ENCODE assay signal across 8 mouse cellular contexts in genomic region chr4:152008148-152008500, GRCm38 (mm10). TPM values are rescaled to one million over a fixed set of nuclear protein-coding genes. Genes with fewer than 3 reads are reported as not detected.
DNase-seq lines count a peak whose midpoint lies in the region; ATAC-seq lines count a peak whose summit lies in the region.

No protein-coding gene starts in this region.

- 1% methylated on average over 14 of the region's 14 CpGs for WGBS in neural tube, embryonic 11.5 days
- under 1% methylated on average over 14 of the region's 14 CpGs for WGBS in forebrain, embryonic 13.5 days
- under 1% methylated on average over 14 of the region's 14 CpGs for WGBS in kidney, embryonic 15.5 days
- WGBS in midbrain, embryonic 16.5 days = 1% methylated on average over 14 of the region's 14 CpGs

- no peak overlapping the region for H3K9ac ChIP-seq in neural tube, embryonic 11.5 days (ENCODE audit: low read length)
- H3K9ac ChIP-seq in forebrain, embryonic 13.5 days = no peak overlapping the region
- H3K9ac ChIP-seq in kidney, embryonic 15.5 days = peak overlapping the region; percentile 67
- H3K9ac ChIP-seq in midbrain, embryonic 16.5 days (ENCODE audit: low read depth, low read length) = peak overlapping the region; percentile 73

- peak overlapping the region; percentile 100 for H3K4me2 ChIP-seq in neural tube, embryonic 11.5 days (ENCODE audit: low read depth)
- H3K4me2 ChIP-seq in forebrain, embryonic 13.5 days = peak overlapping the region; percentile 99
- H3K4me2 ChIP-seq in kidney, embryonic 15.5 days = peak overlapping the region; percentile 94
- peak overlapping the region; percentile 99 for H3K4me2 ChIP-seq in midbrain, embryonic 16.5 days (ENCODE audit: low read length)

- no peaks in the 10 kb centered on the region for H3K9me3 ChIP-seq in neural tube, embryonic 11.5 days (ENCODE audit: control insufficient read depth, low read length)
- no peaks in the 10 kb centered on the region for H3K9me3 ChIP-seq in forebrain, embryonic 13.5 days (replicated peaks)
- H3K9me3 ChIP-seq in kidney, embryonic 15.5 days (replicated peaks) = no peaks in the 10 kb centered on the region
- H3K9me3 ChIP-seq in midbrain, embryonic 16.5 days (replicated peaks; ENCODE audit: control insufficient read depth, low read length, poor library complexity, severe bottlenecking) = no peaks in the 10 kb centered on the region

- no peaks in the 10 kb centered on the region for H3K36me3 ChIP-seq in neural tube, embryonic 11.5 days (ENCODE audit: control insufficient read depth, insufficient read depth, low read length)
- no peaks in the 10 kb centered on the region for H3K36me3 ChIP-seq in forebrain, embryonic 13.5 days (ENCODE audit: poor library complexity, severe bottlenecking)
- H3K36me3 ChIP-seq in kidney, embryonic 15.5 days = peaks cover 11% of the 10 kb centered on the region
- H3K36me3 ChIP-seq in midbrain, embryonic 16.5 days (ENCODE audit: control insufficient read depth, insufficient read depth, low read length) = no peaks in the 10 kb centered on the region

- H3K27me3 ChIP-seq in neural tube, embryonic 11.5 days (ENCODE audit: control insufficient read depth, insufficient read depth, low read length) = peaks cover 16% of the 10 kb centered on the region
- H3K27me3 ChIP-seq in forebrain, embryonic 13.5 days = peaks cover 46% of the 10 kb centered on the region
- no peaks in the 10 kb centered on the region for H3K27me3 ChIP-seq in kidney, embryonic 15.5 days
- H3K27me3 ChIP-seq in midbrain, embryonic 16.5 days (ENCODE audit: control insufficient read depth, insufficient read depth, low read depth, low read length) = peaks cover 16% of the 10 kb centered on the region

- peaks cover 22% of the 10 kb centered on the region for H3K4me1 ChIP-seq in neural tube, embryonic 11.5 days (ENCODE audit: control insufficient read depth, insufficient read depth, low read length)
- peaks cover 38% of the 10 kb centered on the region for H3K4me1 ChIP-seq in forebrain, embryonic 13.5 days
- H3K4me1 ChIP-seq in kidney, embryonic 15.5 days = peaks cover 54% of the 10 kb centered on the region
- H3K4me1 ChIP-seq in midbrain, embryonic 16.5 days (ENCODE audit: control insufficient read depth, insufficient read depth, low read length) = peaks cover 24% of the 10 kb centered on the region

- peak overlapping the region; percentile 72 for H3K4me3 ChIP-seq in neural tube, embryonic 11.5 days (ENCODE audit: low read depth, low read length)
- peak overlapping the region; percentile 70 for H3K4me3 ChIP-seq in forebrain, embryonic 13.5 days
- H3K4me3 ChIP-seq in kidney, embryonic 15.5 days (replicated peaks) = peak overlapping the region; percentile 85
- H3K4me3 ChIP-seq in midbrain, embryonic 16.5 days (ENCODE audit: low read depth, low read length) = peak overlapping the region; percentile 77

- no peak overlapping the region for H3K27ac ChIP-seq in neural tube, embryonic 11.5 days (ENCODE audit: low read depth, low read length)
- H3K27ac ChIP-seq in forebrain, embryonic 13.5 days = no peak overlapping the region
- peak overlapping the region; percentile 91 for H3K27ac ChIP-seq in kidney, embryonic 15.5 days
- H3K27ac ChIP-seq in midbrain, embryonic 16.5 days (ENCODE audit: low read length) = no peak overlapping the region

- DNase-seq in neural tube, embryonic 11.5 days (ENCODE audit: low spot score) = no peak
- no peak for DNase-seq in neural tube, embryonic 10.5 days (ENCODE audit: extremely low spot score, low spot score)
- DNase-seq in embryo, embryonic 10.5 days (ENCODE audit: low spot score) = no peak
- no peak for DNase-seq in urinary bladder, postnatal 14 days (ENCODE audit: low spot score)

- ATAC-seq in neural tube, embryonic 11.5 days (ENCODE audit: insufficient read depth, low FRiP score, low TSS enrichment) = no peak
- no peak for ATAC-seq in forebrain, embryonic 13.5 days
- ATAC-seq in kidney, embryonic 15.5 days (replicated peaks; ENCODE audit: low FRiP score) = peak; percentile 5; the same call in 1 of the 2 replicates
- ATAC-seq in midbrain, embryonic 16.5 days = peak; percentile 22; the same call in 1 of the 2 replicates
- ATAC-seq in frontal cortex, adult (ENCODE audit: low TSS enrichment) = no peak

RNA-seq across cellular contexts. Expression of gene Klhl21, which starts 0.5 kb away (rescaled TPM):
- 4.0 and 4.6 TPM in 2 replicates for polyA plus RNA-seq in neural tube, embryonic 11.5 days (2014; fragmentation: Nextera tagmentation; extraction: Ambion mirVana)
- polyA plus RNA-seq in forebrain, embryonic 13.5 days (2015; fragmentation: Nextera tagmentation; extraction: Ambion mirVana) = 2.7 and 3.0 TPM in 2 replicates
- 11.7 and 12.5 TPM in 2 replicates for polyA plus RNA-seq in kidney, embryonic 15.5 days (2015; fragmentation: Nextera tagmentation; extraction: Ambion mirVana)
- polyA plus RNA-seq in midbrain, embryonic 16.5 days (2015; fragmentation: Nextera tagmentation; extraction: Ambion mirVana) = 3.0 and 3.4 TPM in 2 replicates

RNA-seq across cellular contexts. Expression of gene Phf13, which starts 12.1 kb away (rescaled TPM):
- polyA plus RNA-seq in neural tube, embryonic 11.5 days (2014; fragmentation: Nextera tagmentation; extraction: Ambion mirVana) = 27.6 and 28.8 TPM in 2 replicates
- 17.6 and 19.4 TPM in 2 replicates for polyA plus RNA-seq in forebrain, embryonic 13.5 days (2015; fragmentation: Nextera tagmentation; extraction: Ambion mirVana)
- 31.2 and 32.1 TPM in 2 replicates for polyA plus RNA-seq in kidney, embryonic 15.5 days (2015; fragmentation: Nextera tagmentation; extraction: Ambion mirVana)
- polyA plus RNA-seq in midbrain, embryonic 16.5 days (2015; fragmentation: Nextera tagmentation; extraction: Ambion mirVana) = 21.2 and 24.4 TPM in 2 replicates

RNA-seq across cellular contexts. Expression of gene Thap3, which starts 19.3 kb away (rescaled TPM):
- polyA plus RNA-seq in neural tube, embryonic 11.5 days (2014; fragmentation: Nextera tagmentation; extraction: Ambion mirVana) = 17.4 and 20.3 TPM in 2 replicates
- polyA plus RNA-seq in forebrain, embryonic 13.5 days (2015; fragmentation: Nextera tagmentation; extraction: Ambion mirVana) = 39.6 and 40.6 TPM in 2 replicates
- polyA plus RNA-seq in kidney, embryonic 15.5 days (2015; fragmentation: Nextera tagmentation; extraction: Ambion mirVana) = 39.2 and 44.8 TPM in 2 replicates
- 30.9 and 33.9 TPM in 2 replicates for polyA plus RNA-seq in midbrain, embryonic 16.5 days (2015; fragmentation: Nextera tagmentation; extraction: Ambion mirVana)

RNA-seq across cellular contexts. Expression of gene Zbtb48, which starts 19.3 kb away (rescaled TPM):
- polyA plus RNA-seq in neural tube, embryonic 11.5 days (2014; fragmentation: Nextera tagmentation; extraction: Ambion mirVana) = 17.4 and 23.8 TPM in 2 replicates
- polyA plus RNA-seq in forebrain, embryonic 13.5 days (2015; fragmentation: Nextera tagmentation; extraction: Ambion mirVana) = 18.5 and 25.2 TPM in 2 replicates
- polyA plus RNA-seq in kidney, embryonic 15.5 days (2015; fragmentation: Nextera tagmentation; extraction: Ambion mirVana) = 17.7 and 23.8 TPM in 2 replicates
- polyA plus RNA-seq in midbrain, embryonic 16.5 days (2015; fragmentation: Nextera tagmentation; extraction: Ambion mirVana) = 19.3 and 21.5 TPM in 2 replicates

RNA-seq across cellular contexts. Expression of gene Tas1r1, which starts 30.2 kb away (rescaled TPM):
- 0.38 and 0.66 TPM in 2 replicates for polyA plus RNA-seq in neural tube, embryonic 11.5 days (2014; fragmentation: Nextera tagmentation; extraction: Ambion mirVana)
- polyA plus RNA-seq in forebrain, embryonic 13.5 days (2015; fragmentation: Nextera tagmentation; extraction: Ambion mirVana) = 0.53 and 0.83 TPM in 2 replicates
- 0.45 and 0.86 TPM in 2 replicates for polyA plus RNA-seq in kidney, embryonic 15.5 days (2015; fragmentation: Nextera tagmentation; extraction: Ambion mirVana)
- 2.1 and 2.4 TPM in 2 replicates for polyA plus RNA-seq in midbrain, embryonic 16.5 days (2015; fragmentation: Nextera tagmentation; extraction: Ambion mirVana)

Comparison
In these comparisons a context has a peak if more than half of its experiments do, and no peak if none do; other contexts are left out.
1. ATAC-seq: peak in kidney, embryonic 15.5 days (single experiment) and midbrain, embryonic 16.5 days (single experiment); none in neural tube, embryonic 11.5 days (single experiment), forebrain, embryonic 13.5 days (single experiment) and frontal cortex, adult (single experiment).
2. H3K9ac ChIP-seq: peak in kidney, embryonic 15.5 days (single experiment) and midbrain, embryonic 16.5 days (single experiment); none in neural tube, embryonic 11.5 days (single experiment) and forebrain, embryonic 13.5 days (single experiment).
3. Peak in every context shown above with its lines, with median percentiles within 50 percentile points of each other: H3K4me2 ChIP-seq and H3K4me3 ChIP-seq.